Mouse (Mus musculus) myocyte (in vitro differentiated cells): ENCODE measurements around the gene Gm10644. TPM values are rescaled to one million over a fixed set of nuclear protein-coding genes. Genes with fewer than 3 reads are reported as not detected.

ENCODE experiments used
- H3K27me3 ChIP-seq: one replicate; pipeline ENCODE4 v1.6.1; 2011; ENCODE audit not compliant: control insufficient read depth, insufficient read depth, insufficient read length
- H3K36me3 ChIP-seq: one replicate; pipeline ENCODE4 v1.6.1; 2011; ENCODE audit not compliant: control insufficient read depth, insufficient read depth
- H3K4me2 ChIP-seq: one replicate; pipeline ENCODE4 v1.6.1; 2011; ENCODE audit warnings: low read depth, control low read depth
- H3K4me3 ChIP-seq: one replicate; pipeline ENCODE4 v1.5.1; 2011; ENCODE audit warnings: mild to moderate bottlenecking, control low read depth, moderate library complexity
- H3K79me2 ChIP-seq: one replicate; pipeline ENCODE4 v1.6.1; 2011; ENCODE audit not compliant: control insufficient read depth, insufficient read depth
- H3ac ChIP-seq: one replicate; pipeline ENCODE4 v1.6.1; 2011; ENCODE audit not compliant: control insufficient read depth, insufficient read length
- CEBPB ChIP-seq: IDR thresholded peaks from 2 replicates; pipeline ENCODE4 v1.6.1; 2011; ENCODE audit warnings: mild to moderate bottlenecking, moderate library complexity; ENCODE audit not compliant: poor library complexity, insufficient read depth, severe bottlenecking
- E2F4 ChIP-seq: IDR thresholded peaks from one replicate; pipeline ENCODE4 v1.6.1; 2011; ENCODE audit warnings: mild to moderate bottlenecking, control low read depth, moderate library complexity; ENCODE audit not compliant: insufficient read depth
- MAX ChIP-seq: IDR thresholded peaks from one replicate; pipeline ENCODE4 v1.6.1; 2011; ENCODE audit warnings: low read depth, mild to moderate bottlenecking, control low read depth
- MYOD1 ChIP-seq, 3 experiments: IDR thresholded peaks; one replicate each; pipeline ENCODE4 v1.6.1; 2011; ENCODE audit warnings: control low read depth in 2 of 3, low read depth in 2 of 3, mild to moderate bottlenecking in 2 of 3, moderate library complexity in 1 of 3; ENCODE audit not compliant: insufficient read length in 2 of 3, control insufficient read depth in 1 of 3
- MYOG ChIP-seq, 3 experiments: IDR thresholded peaks; one replicate each; pipeline ENCODE4 v1.6.1; 2011; ENCODE audit warnings: control low read depth in 2 of 3, low read depth in 2 of 3, mild to moderate bottlenecking in 2 of 3; ENCODE audit not compliant: insufficient read length in 2 of 3, control insufficient read depth in 1 of 3, insufficient read depth in 1 of 3
- POLR2A ChIP-seq: IDR thresholded peaks from one replicate; pipeline ENCODE4 v1.6.1; 2011; ENCODE audit warnings: low read depth, mild to moderate bottlenecking, control low read depth, moderate library complexity; ENCODE audit not compliant: insufficient read length
- POLR2AphosphoS2 ChIP-seq: IDR thresholded peaks from one replicate; pipeline ENCODE4 v1.6.1; 2011; ENCODE audit warnings: low read depth, control low read depth; ENCODE audit not compliant: insufficient read length
- REST ChIP-seq: IDR thresholded peaks from one replicate; pipeline ENCODE4 v1.6.1; 2011; ENCODE audit warnings: mild to moderate bottlenecking, control low read depth, moderate library complexity; ENCODE audit not compliant: insufficient read depth, insufficient read length
- SRF ChIP-seq: IDR thresholded peaks from one replicate; pipeline ENCODE4 v1.6.1; 2011; ENCODE audit warnings: low read depth; ENCODE audit not compliant: control insufficient read depth, insufficient read length
- TCF12 ChIP-seq: IDR thresholded peaks from one replicate; pipeline ENCODE4 v1.6.1; 2011; ENCODE audit warnings: mild to moderate bottlenecking, control low read depth; ENCODE audit not compliant: poor library complexity, insufficient read depth, severe bottlenecking
- TCF3 ChIP-seq: IDR thresholded peaks from one replicate; pipeline ENCODE4 v1.6.1; 2011; ENCODE audit warnings: low read depth, control low read depth; ENCODE audit not compliant: insufficient read length
- USF1 ChIP-seq: IDR thresholded peaks from one replicate; pipeline ENCODE4 v1.6.1; 2011; ENCODE audit warnings: low read depth, mild to moderate bottlenecking, control low read depth, moderate library complexity
- polyA plus RNA-seq: library from polyadenylated mRNA; unstranded; fragments of >200 nt; fragmentation: generic; extraction: Trizol; gene quantifications from one replicate; pipeline ENCODE4 v1.2.1, GENCODE M21; 2012; ENCODE audit warnings: missing spikeins

The Gm10644 gene
- polyA plus RNA-seq, 1 experiment = 0.11 TPM

- H3K79me2 ChIP-seq = no peaks in the 10 kb centered on the region
- no peak overlapping the region for H3K4me3 ChIP-seq
- no peak overlapping the region for H3ac ChIP-seq
- H3K27me3 ChIP-seq = peaks cover 36% of the 10 kb centered on the region
- no peak overlapping the region for H3K4me2 ChIP-seq
- no peaks in the 10 kb centered on the region for H3K36me3 ChIP-seq
- TF ChIP-seq USF1 (no peak), TCF3 (no peak), REST (no peak), POLR2A (no peak), TCF12 (no peak), SRF (no peak), MYOD1 (IDR thresholded peaks at IDR 0.05; ENCODE audit: control insufficient read depth in 1 of 3, insufficient read length in 2 of 3, low read depth in 2 of 3) (no peak), POLR2AphosphoS2 (no peak), MAX (no peak), E2F4 (no peak), CEBPB (no peak), MYOG (IDR thresholded peaks at IDR 0.05; ENCODE audit: control insufficient read depth in 1 of 3, insufficient read depth in 1 of 3, insufficient read length in 2 of 3, low read depth in 2 of 3) (no peak)
These were observed 59.1 kb downstream of the Gm10644 start for GRCm38 (mm10) chr8:83895894-83896293.

DNA sequence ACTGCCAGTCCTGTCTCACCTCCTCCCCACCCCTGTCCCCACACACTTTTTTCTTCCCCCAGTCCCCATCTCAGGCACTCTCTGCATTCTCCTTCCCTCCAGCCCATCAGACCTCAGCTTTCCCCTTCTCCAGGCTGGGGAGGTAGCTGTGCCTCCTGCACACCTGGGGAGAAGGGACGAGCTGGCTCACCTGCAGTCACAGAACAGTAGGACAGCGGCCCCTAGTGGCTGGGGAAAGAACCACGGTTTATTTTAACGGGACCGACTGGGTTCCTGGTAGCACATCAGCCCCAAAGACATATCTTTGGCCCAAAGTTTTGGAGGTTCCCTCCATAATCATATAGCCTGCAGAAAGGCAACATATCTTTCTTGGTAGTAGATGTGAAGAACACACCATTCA is 61.1 kb downstream of the Gm10644 start:
- H3K4me2 ChIP-seq = no peak overlapping the region
- TF ChIP-seq TCF3 = no peak
- no peak for TF ChIP-seq MAX
- no peak for TF ChIP-seq POLR2AphosphoS2
- no peak for TF ChIP-seq SRF
- TF ChIP-seq MYOG (IDR thresholded peaks at IDR 0.05; ENCODE audit: control insufficient read depth in 1 of 3, insufficient read depth in 1 of 3, insufficient read length in 2 of 3, low read depth in 2 of 3) = no peak
- TF ChIP-seq POLR2A = no peak
- no peak for TF ChIP-seq MYOD1 (IDR thresholded peaks at IDR 0.05; ENCODE audit: control insufficient read depth in 1 of 3, insufficient read length in 2 of 3, low read depth in 2 of 3)
- TF ChIP-seq E2F4 = no peak
- no peak for TF ChIP-seq USF1
- TF ChIP-seq CEBPB = no peak
- no peak for TF ChIP-seq REST
- TF ChIP-seq TCF12 = no peak
- no peak overlapping the region for H3K4me3 ChIP-seq
- H3ac ChIP-seq = no peak overlapping the region
- peaks cover 42% of the 10 kb centered on the region for H3K27me3 ChIP-seq
- no peaks in the 10 kb centered on the region for H3K79me2 ChIP-seq
- no peaks in the 10 kb centered on the region for H3K36me3 ChIP-seq

DNA sequence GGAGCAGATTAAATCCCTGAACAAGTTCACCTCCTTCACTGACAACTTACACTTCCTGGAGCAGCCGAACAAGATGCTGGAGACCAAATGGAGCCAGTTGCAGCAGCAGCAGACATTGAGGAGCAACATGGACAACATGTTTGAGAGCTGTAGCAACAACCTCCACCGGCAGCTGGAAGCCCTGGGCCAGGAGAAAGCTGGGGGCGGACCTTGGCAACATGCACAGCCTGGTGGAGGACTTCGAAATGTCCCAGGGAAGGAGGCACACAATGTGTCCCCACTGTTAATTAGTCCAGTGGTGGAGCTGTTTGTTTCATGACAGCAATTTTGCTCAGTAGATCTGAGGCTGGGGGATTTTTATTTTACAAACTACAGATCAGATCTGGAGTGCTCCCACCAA is 62.9 kb downstream of the Gm10644 start:
- Histone ChIP-seq H3K36me3 (no peaks in the 10 kb centered on the region), H3K4me3 (no peak overlapping the region), H3K27me3 (peaks cover 42% of the 10 kb centered on the region), H3K4me2 (no peak overlapping the region), H3ac (no peak overlapping the region), H3K79me2 (no peaks in the 10 kb centered on the region)
- TF ChIP-seq POLR2A = no peak
- TF ChIP-seq MAX = no peak
- TF ChIP-seq REST = no peak
- TF ChIP-seq CEBPB = no peak
- TF ChIP-seq SRF = no peak
- TF ChIP-seq TCF3 = no peak
- TF ChIP-seq USF1 = no peak
- no peak for TF ChIP-seq MYOG (IDR thresholded peaks at IDR 0.05; ENCODE audit: control insufficient read depth in 1 of 3, insufficient read depth in 1 of 3, insufficient read length in 2 of 3, low read depth in 2 of 3)
- no peak for TF ChIP-seq E2F4
- TF ChIP-seq POLR2AphosphoS2 = no peak

GRCm38 (mm10) chr8:83888409-83888808 is 66.6 kb downstream of the Gm10644 start:
- Histone ChIP-seq H3ac (no peak overlapping the region), H3K4me3 (no peak overlapping the region), H3K36me3 (no peaks in the 10 kb centered on the region), H3K79me2 (no peaks in the 10 kb centered on the region), H3K4me2 (no peak overlapping the region), H3K27me3 (peaks cover 30% of the 10 kb centered on the region)
- TF ChIP-seq TCF3 (no peak), E2F4 (no peak), POLR2AphosphoS2 (no peak), MAX (no peak), MYOD1 (IDR thresholded peaks at IDR 0.05; ENCODE audit: control insufficient read depth in 1 of 3, insufficient read length in 2 of 3, low read depth in 2 of 3) (no peak), TCF12 (no peak), CEBPB (no peak), USF1 (no peak), POLR2A (no peak), MYOG (IDR thresholded peaks at IDR 0.05; ENCODE audit: control insufficient read depth in 1 of 3, insufficient read depth in 1 of 3, insufficient read length in 2 of 3, low read depth in 2 of 3) (no peak), SRF (no peak), REST (no peak)

Other genes with a start within 250 kb of the Gm10644 start
- gene Ddx39, start 240.0 kb downstream of the Gm10644 start, polyA plus RNA-seq = 113 TPM
- 137 TPM for gene Adgre5, start 213.9 kb downstream of the Gm10644 start, polyA plus RNA-seq
- gene Adgrl1, start 55.1 kb downstream of the Gm10644 start, polyA plus RNA-seq = 11.5 TPM
- 36.8 TPM for gene Asf1b, start 302 bp upstream of the Gm10644 start, polyA plus RNA-seq
- gene Prkaca, start 17.8 kb upstream of the Gm10644 start, polyA plus RNA-seq = 181 TPM
- gene Samd1, start 42.5 kb upstream of the Gm10644 start, polyA plus RNA-seq = 30.6 TPM
- gene 1700067K01Rik, start 46.3 kb upstream of the Gm10644 start, polyA plus RNA-seq = 0.29 TPM
- gene 2210011C24Rik, start 57.0 kb upstream of the Gm10644 start, polyA plus RNA-seq = 6.1 TPM
- gene Palm3, start 66.3 kb upstream of the Gm10644 start, polyA plus RNA-seq = 4.9 TPM
- 0.07 TPM for gene Il27ra, start 87.4 kb upstream of the Gm10644 start, polyA plus RNA-seq
- gene Rln3, start 89.8 kb upstream of the Gm10644 start, polyA plus RNA-seq = not detected
- gene Gm10643, start 109.9 kb upstream of the Gm10644 start, polyA plus RNA-seq = 0.35 TPM
- gene Rfx1, start 111.6 kb upstream of the Gm10644 start, polyA plus RNA-seq = 9.9 TPM
- 24.3 TPM for gene Dcaf15, start 149.6 kb upstream of the Gm10644 start, polyA plus RNA-seq
- gene Podnl1, start 170.8 kb upstream of the Gm10644 start, polyA plus RNA-seq = 9.3 TPM
- gene Cc2d1a, start 192.7 kb upstream of the Gm10644 start, polyA plus RNA-seq = 25.3 TPM
- 0.24 TPM for gene 4930432K21Rik, start 192.8 kb upstream of the Gm10644 start, polyA plus RNA-seq
- gene Nanos3, start 230.0 kb upstream of the Gm10644 start, polyA plus RNA-seq = 1.2 TPM